Mouse (Mus musculus) lung, adult 2 months (tissue): Measurements from ENCODE around the gene Plce1.

Experiments
- CTCF ChIP-seq: fragments of 200-500 bp; IDR thresholded peaks from 2 replicates; pipeline ENCODE4 v1.5.1; 2011; ENCODE audit warnings: mild to moderate bottlenecking, low read length, control low read depth; ENCODE audit not compliant: insufficient read depth
- POLR2A ChIP-seq: fragments of 200-500 bp; IDR thresholded peaks from 2 replicates; pipeline ENCODE4 v1.6.1; 2011; ENCODE audit warnings: low read depth, mild to moderate bottlenecking, control low read depth, low read length, borderline replicate concordance; ENCODE audit errors: extremely low read depth

GRCm38 (mm10) chr19:38818191-38818590, 337.3 kb downstream of the Plce1 start:
- TF ChIP-seq POLR2A (no peak), CTCF (no peak)
